ENCODE assay signal across 8 mouse cellular contexts in genomic region chr2:58566410-58567065, GRCm38 (mm10). TPM values are rescaled to one million over a fixed set of nuclear protein-coding genes. Genes with fewer than 3 reads are reported as not detected.
DNase-seq lines count a peak whose midpoint lies in the region; ATAC-seq and TF ChIP-seq lines count a peak whose summit lies in the region.

No protein-coding gene starts in this region.

- TF ChIP-seq EP300 in ES-Bruce4 (IDR thresholded peaks at IDR 0.05; ENCODE audit: insufficient read depth, low read depth, low read length), result no peak
- TF ChIP-seq EP300 in lung, postnatal 0 days (IDR thresholded peaks at IDR 0.05), result no peak

- TF ChIP-seq CTCF in ES-Bruce4 (IDR thresholded peaks at IDR 0.05; ENCODE audit: low read depth, low read length), result no peak
- peak; percentile 6; the same call in 1 of the 2 replicates for TF ChIP-seq CTCF in lung, postnatal 0 days (IDR thresholded peaks at IDR 0.05)

- H3K27me3 ChIP-seq in ES-Bruce4 (ENCODE audit: control insufficient read depth, insufficient read depth, low read length, poor library complexity, severe bottlenecking), result no peaks in the 10 kb centered on the region
- H3K27me3 ChIP-seq in hindbrain, embryonic 10.5 days (ENCODE audit: insufficient read depth, poor library complexity, severe bottlenecking), result no peaks in the 10 kb centered on the region
- no peaks in the 10 kb centered on the region for H3K27me3 ChIP-seq in lung, postnatal 0 days (replicated peaks; ENCODE audit: insufficient read depth, low read length)

- peak overlapping the region; percentile 97 for H3K9ac ChIP-seq in ES-Bruce4 (ENCODE audit: low read depth, poor library complexity, severe bottlenecking)
- peak overlapping the region; percentile 78 for H3K9ac ChIP-seq in lung, postnatal 0 days (replicated peaks; ENCODE audit: low read depth)

- TF ChIP-seq POLR2A in ES-Bruce4 (IDR thresholded peaks at IDR 0.05; ENCODE audit: insufficient read depth, low read length), result no peak

- ATAC-seq in lung, postnatal 0 days, result peak; percentile 65

- peak overlapping the region; percentile 82 for H3K4me3 ChIP-seq in ES-Bruce4 (ENCODE audit: low read depth, low read length)
- H3K4me3 ChIP-seq in hindbrain, embryonic 10.5 days, result peak overlapping the region; percentile 92
- H3K4me3 ChIP-seq in lung, postnatal 0 days (ENCODE audit: low read depth, low read length), result peak overlapping the region; percentile 90

- H3K4me1 ChIP-seq in ES-Bruce4 (ENCODE audit: control insufficient read depth, insufficient read depth, low read length), result no peaks in the 10 kb centered on the region
- H3K4me1 ChIP-seq in hindbrain, embryonic 10.5 days (replicated peaks), result peaks cover 59% of the 10 kb centered on the region
- peaks cover 9% of the 10 kb centered on the region; the same call in 1 of the 2 replicates for H3K4me1 ChIP-seq in lung, postnatal 0 days (ENCODE audit: insufficient read depth, low read depth, low read length)

- no peak overlapping the region for H3K27ac ChIP-seq in ES-Bruce4 (ENCODE audit: insufficient read depth, low read length)
- H3K27ac ChIP-seq in hindbrain, embryonic 10.5 days, result peak overlapping the region; percentile 96
- H3K27ac ChIP-seq in lung, postnatal 0 days (ENCODE audit: low read length), result peak overlapping the region; percentile 96

- peak overlapping the region; percentile 74 for H3K4me2 ChIP-seq in lung, postnatal 0 days (replicated peaks; ENCODE audit: low read depth, low read length)

- peak; percentile 80 for DNase-seq in cerebellum, adult 11-12 months
- DNase-seq in frontal cortex, adult 2 months (ENCODE audit: extremely low spot score in 1 of 2, low spot score in 1 of 2), result peak; percentile 18 to 53
- peak; percentile 71 for DNase-seq in hindbrain, embryonic 10.5 days (ENCODE audit: low spot score)
- peak; percentile 62 to 73 for DNase-seq in layer of hippocampus, postnatal 10 days (ENCODE audit: low spot score in 2 of 2)
- DNase-seq in lung, postnatal 0 days (ENCODE audit: low spot score), result peak; percentile 73
- DNase-seq in ovary, postnatal 36 days (ENCODE audit: low spot score), result peak; percentile 75
- DNase-seq in thymus, postnatal 4 days, result peak; percentile 74

- H3K9me3 ChIP-seq in ES-Bruce4 (replicated peaks; ENCODE audit: control insufficient read depth, insufficient read depth, low read length, poor library complexity, severe bottlenecking), result no peaks in the 10 kb centered on the region
- H3K9me3 ChIP-seq in hindbrain, embryonic 10.5 days, result no peaks in the 10 kb centered on the region
- no peaks in the 10 kb centered on the region for H3K9me3 ChIP-seq in lung, postnatal 0 days (ENCODE audit: low read length)

- WGBS in hindbrain, embryonic 10.5 days, result 3% methylated on average over 72 of the region's 78 CpGs
- WGBS in lung, postnatal 0 days, result 0% methylated on average over 24 of the region's 78 CpGs

- H3K36me3 ChIP-seq in ES-Bruce4 (ENCODE audit: control insufficient read depth, insufficient read depth, low read length, poor library complexity, severe bottlenecking), result no peaks in the 10 kb centered on the region
- no peaks in the 10 kb centered on the region for H3K36me3 ChIP-seq in hindbrain, embryonic 10.5 days
- no peaks in the 10 kb centered on the region for H3K36me3 ChIP-seq in lung, postnatal 0 days (ENCODE audit: insufficient read depth, low read length)

RNA-seq across cellular contexts. Expression of gene Acvr1, which starts 0.4 kb away (rescaled TPM):
- polyA plus RNA-seq in ES-Bruce4 (2011; ENCODE audit: insufficient read depth, insufficient read length, low read depth, missing spikeins), result 8.6 and 9.0 TPM in 2 replicates
- polyA plus RNA-seq in frontal cortex, adult 2 months (2012; rRNA removed), result 31.6 and 34.4 TPM in 2 replicates
- polyA plus RNA-seq in hindbrain, embryonic 10.5 days (2016; fragmentation: Nextera tagmentation; extraction: Ambion mirVana), result 3.5 TPM in 2 replicates
- total RNA-seq in layer of hippocampus, postnatal 10 days (2021), result 10 to 100 TPM; 50.1 to 52.9 TPM
- 5.8 and 6.0 TPM in 2 replicates for polyA plus RNA-seq in lung, postnatal 0 days (2015; fragmentation: Nextera tagmentation; extraction: Ambion mirVana)

RNA-seq across cellular contexts. Expression of gene Upp2, which starts 0.6 kb away (rescaled TPM):
- polyA plus RNA-seq in ES-Bruce4 (2011; ENCODE audit: insufficient read depth, insufficient read length, low read depth, missing spikeins), result 1.4 TPM in 1 of 2 replicates, not detected in the other
- polyA plus RNA-seq in frontal cortex, adult 2 months (2012; rRNA removed), result 41.0 and 43.3 TPM in 2 replicates
- 4.8 and 5.2 TPM in 2 replicates for polyA plus RNA-seq in hindbrain, embryonic 10.5 days (2016; fragmentation: Nextera tagmentation; extraction: Ambion mirVana)
- total RNA-seq in layer of hippocampus, postnatal 10 days (2021), result 10 to 100 TPM; 15.0 to 18.2 TPM
- 6.4 and 10.4 TPM in 2 replicates for polyA plus RNA-seq in lung, postnatal 0 days (2015; fragmentation: Nextera tagmentation; extraction: Ambion mirVana)
